31 mouse cellular contexts compared by ENCODE assay signal in the genomic region with DNA sequence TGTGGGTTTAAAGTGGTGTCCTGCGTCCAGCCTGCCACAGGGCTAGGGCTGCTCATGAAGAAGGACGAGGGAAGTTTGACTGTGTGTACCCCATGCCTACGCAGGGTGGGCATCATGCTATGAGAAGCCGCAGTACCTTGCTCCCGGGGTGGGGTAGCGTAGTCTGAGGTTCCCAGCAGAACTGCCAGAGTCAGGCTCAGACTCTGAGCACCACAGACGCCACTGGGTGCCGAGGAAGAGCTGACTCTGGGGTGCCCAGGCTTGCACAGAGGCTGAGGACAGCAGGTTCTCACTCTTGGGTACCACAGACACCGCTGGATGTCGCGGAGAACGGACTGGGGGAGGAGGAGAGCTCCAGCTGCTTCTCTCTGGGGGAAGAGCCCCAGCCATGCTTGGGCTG.
DNase-seq lines count a peak whose midpoint lies in the region; ATAC-seq lines count a peak whose summit lies in the region.
"Had no signal": no experiment of that assay in that cellular context is flagged by ENCODE, and none has a peak within 500 bp of the region (broad histone marks: within the 10 kb centered on the region; RNA-seq: fewer than 3 reads in every experiment).

No protein-coding gene starts in this region.

- no peak overlapping the region for H3K4me3 ChIP-seq in embryonic facial prominence, embryonic 15.5 days (replicated peaks)
- H3K4me3 ChIP-seq in embryonic facial prominence, embryonic 10.5 days: no peak overlapping the region
- H3K4me3 ChIP-seq in hindbrain, embryonic 10.5 days: no peak overlapping the region
- H3K4me3 ChIP-seq in hindbrain, embryonic 11.5 days (ENCODE audit: low read depth, low read length): no peak overlapping the region
- H3K4me3 ChIP-seq in midbrain, embryonic 10.5 days: no peak overlapping the region
- no peak overlapping the region for H3K4me3 ChIP-seq in midbrain, embryonic 15.5 days
- H3K4me3 ChIP-seq in limb, embryonic 10.5 days: no peak overlapping the region
- H3K4me3 ChIP-seq: heart, embryonic 10.5 days; neural tube, embryonic 15.5 days had no signal

- H3K9ac ChIP-seq in embryonic facial prominence, embryonic 15.5 days: no peak overlapping the region
- no peak overlapping the region for H3K9ac ChIP-seq in hindbrain, embryonic 11.5 days (ENCODE audit: low read depth, low read length)
- H3K9ac ChIP-seq in midbrain, embryonic 15.5 days: no peak overlapping the region
- H3K9ac ChIP-seq: liver, embryonic 14.5 days; neural tube, embryonic 15.5 days had no signal

- no peak for DNase-seq in embryonic facial prominence, embryonic 10.5 days (ENCODE audit: low spot score)
- no peak for DNase-seq in hindbrain, embryonic 10.5 days (ENCODE audit: low spot score)
- no peak for DNase-seq in hindbrain, embryonic 11.5 days (ENCODE audit: low spot score)
- DNase-seq in midbrain, embryonic 10.5 days (ENCODE audit: low spot score): no peak
- no peak for DNase-seq in limb, embryonic 10.5 days (ENCODE audit: low spot score)
- DNase-seq in left cerebral cortex, adult 18-20 months (ENCODE audit: low spot score in 2 of 2): no peak
- DNase-seq: adrenal gland, adult 2 months; adrenal gland, postnatal 36 days; cerebellum, adult 18-20 months; gastrocnemius, postnatal 14 days; heart, postnatal 36 days; kidney, adult 18-20 months; kidney, postnatal 4 days; left cerebral cortex, postnatal 4 days; liver; lung, adult 2 months; lung, postnatal 10 days; right cerebral cortex, postnatal 25 days; spleen, adult 18-20 months; thymus, adult 2 months; thymus, postnatal 36 days had no signal

- H3K4me1 ChIP-seq in embryonic facial prominence, embryonic 15.5 days: no peaks in the 10 kb centered on the region
- H3K4me1 ChIP-seq in embryonic facial prominence, embryonic 10.5 days: peaks cover 11% of the 10 kb centered on the region
- 0 out of 2 replicates have a peak, but pooled peaks cover 5% of the 10 kb centered on the region for H3K4me1 ChIP-seq in hindbrain, embryonic 10.5 days (replicated peaks)
- H3K4me1 ChIP-seq in hindbrain, embryonic 11.5 days (replicated peaks; ENCODE audit: control insufficient read depth, insufficient read depth, low read length): no peaks in the 10 kb centered on the region
- peaks cover 3% of the 10 kb centered on the region; the same call in 1 of the 2 replicates for H3K4me1 ChIP-seq in midbrain, embryonic 10.5 days
- H3K4me1 ChIP-seq in midbrain, embryonic 15.5 days: no peaks in the 10 kb centered on the region
- H3K4me1 ChIP-seq in limb, embryonic 10.5 days: peaks cover 39% of the 10 kb centered on the region
- H3K4me1 ChIP-seq: heart, embryonic 10.5 days had no signal

- H3K4me2 ChIP-seq in embryonic facial prominence, embryonic 15.5 days (replicated peaks): no peak overlapping the region
- H3K4me2 ChIP-seq in hindbrain, embryonic 11.5 days (replicated peaks; ENCODE audit: low read depth, low read length): no peak overlapping the region
- H3K4me2 ChIP-seq in midbrain, embryonic 15.5 days: no peak overlapping the region
- H3K4me2 ChIP-seq: neural tube, embryonic 15.5 days had no signal

- peak; percentile 47; the same call in 1 of the 2 replicates for ATAC-seq in embryonic facial prominence, embryonic 15.5 days (ENCODE audit: insufficient number of reproducible peaks, low FRiP score, low TSS enrichment, low read depth)
- ATAC-seq in hindbrain, embryonic 11.5 days (ENCODE audit: low FRiP score): no peak
- no peak for ATAC-seq in midbrain, embryonic 15.5 days (replicated peaks)
- ATAC-seq: activated CD4-positive, CD25-positive, alpha-beta regulatory T cell, adult 4 months; inflammation-experienced regulatory T-cells, adult 6 months had no signal

- no peaks in the 10 kb centered on the region for H3K27me3 ChIP-seq in embryonic facial prominence, embryonic 15.5 days
- H3K27me3 ChIP-seq in embryonic facial prominence, embryonic 10.5 days (replicated peaks; ENCODE audit: low read depth, poor library complexity, severe bottlenecking): peaks cover 14% of the 10 kb centered on the region; the same call in 1 of the 2 replicates
- peaks cover 4% of the 10 kb centered on the region; the same call in 1 of the 2 replicates for H3K27me3 ChIP-seq in hindbrain, embryonic 10.5 days (ENCODE audit: insufficient read depth, poor library complexity, severe bottlenecking)
- H3K27me3 ChIP-seq in hindbrain, embryonic 11.5 days (ENCODE audit: control insufficient read depth, insufficient read depth, low read length): no peaks in the 10 kb centered on the region
- peaks cover 10% of the 10 kb centered on the region; the same call in 1 of the 2 replicates for H3K27me3 ChIP-seq in midbrain, embryonic 10.5 days (ENCODE audit: low read depth, poor library complexity, severe bottlenecking)
- no peaks in the 10 kb centered on the region for H3K27me3 ChIP-seq in midbrain, embryonic 15.5 days (replicated peaks)
- no peaks in the 10 kb centered on the region for H3K27me3 ChIP-seq in limb, embryonic 10.5 days (ENCODE audit: low read depth, poor library complexity, severe bottlenecking)
- H3K27me3 ChIP-seq: CH12.LX; neural tube, embryonic 15.5 days had no signal

- H3K36me3 ChIP-seq in embryonic facial prominence, embryonic 15.5 days: no peaks in the 10 kb centered on the region
- no peaks in the 10 kb centered on the region for H3K36me3 ChIP-seq in embryonic facial prominence, embryonic 10.5 days (replicated peaks)
- no peaks in the 10 kb centered on the region for H3K36me3 ChIP-seq in hindbrain, embryonic 10.5 days
- no peaks in the 10 kb centered on the region for H3K36me3 ChIP-seq in hindbrain, embryonic 11.5 days (ENCODE audit: control insufficient read depth, insufficient read depth, low read length)
- H3K36me3 ChIP-seq in midbrain, embryonic 10.5 days: no peaks in the 10 kb centered on the region
- H3K36me3 ChIP-seq in midbrain, embryonic 15.5 days (replicated peaks): no peaks in the 10 kb centered on the region
- H3K36me3 ChIP-seq in limb, embryonic 10.5 days: no peaks in the 10 kb centered on the region
- H3K36me3 ChIP-seq: heart, embryonic 10.5 days; neural tube, embryonic 15.5 days had no signal

- no peaks in the 10 kb centered on the region for H3K9me3 ChIP-seq in embryonic facial prominence, embryonic 15.5 days (replicated peaks)
- H3K9me3 ChIP-seq in embryonic facial prominence, embryonic 10.5 days: no peaks in the 10 kb centered on the region
- H3K9me3 ChIP-seq in hindbrain, embryonic 10.5 days: no peaks in the 10 kb centered on the region
- H3K9me3 ChIP-seq in hindbrain, embryonic 11.5 days (ENCODE audit: control insufficient read depth, low read length): no peaks in the 10 kb centered on the region
- H3K9me3 ChIP-seq in midbrain, embryonic 10.5 days (replicated peaks): no peaks in the 10 kb centered on the region
- no peaks in the 10 kb centered on the region for H3K9me3 ChIP-seq in midbrain, embryonic 15.5 days
- H3K9me3 ChIP-seq in limb, embryonic 10.5 days (replicated peaks): no peaks in the 10 kb centered on the region
- H3K9me3 ChIP-seq: heart, embryonic 10.5 days; neural tube, embryonic 15.5 days had no signal

- WGBS in embryonic facial prominence, embryonic 15.5 days: 83% methylated on average over 12 of the region's 12 CpGs
- WGBS in embryonic facial prominence, embryonic 10.5 days: 86% methylated on average over 12 of the region's 12 CpGs
- WGBS in hindbrain, embryonic 10.5 days: 85% methylated on average over 12 of the region's 12 CpGs
- WGBS in hindbrain, embryonic 11.5 days: 92% methylated on average over 12 of the region's 12 CpGs
- WGBS in midbrain, embryonic 10.5 days: 85% methylated on average over 12 of the region's 12 CpGs
- WGBS in midbrain, embryonic 15.5 days: 84% methylated on average over 12 of the region's 12 CpGs
- 90% methylated on average over 12 of the region's 12 CpGs for WGBS in limb, embryonic 10.5 days

- H3K27ac ChIP-seq in embryonic facial prominence, embryonic 15.5 days (replicated peaks): no peak overlapping the region
- no peak overlapping the region for H3K27ac ChIP-seq in embryonic facial prominence, embryonic 10.5 days (replicated peaks)
- H3K27ac ChIP-seq in hindbrain, embryonic 10.5 days: peak overlapping the region; percentile 62; the same call in 1 of the 2 replicates
- H3K27ac ChIP-seq in hindbrain, embryonic 11.5 days (ENCODE audit: low read depth, low read length): no peak overlapping the region
- 0 out of 2 replicates have a peak overlapping the region, but pooled peaks have one; percentile 17 for H3K27ac ChIP-seq in midbrain, embryonic 10.5 days (replicated peaks)
- no peak overlapping the region for H3K27ac ChIP-seq in midbrain, embryonic 15.5 days
- H3K27ac ChIP-seq in limb, embryonic 10.5 days: peak overlapping the region; percentile 78
- H3K27ac ChIP-seq: heart, embryonic 10.5 days; kidney, postnatal 0 days; liver, embryonic 14.5 days; macrophage; neural tube, embryonic 15.5 days had no signal

Comparison
In these comparisons a context has a peak if more than half of its experiments do, and no peak if none do; other contexts are left out.
1. H3K27ac ChIP-seq: peak in hindbrain, embryonic 10.5 days (single experiment), midbrain, embryonic 10.5 days (single experiment) and limb, embryonic 10.5 days (single experiment); none in embryonic facial prominence, embryonic 15.5 days (single experiment), embryonic facial prominence, embryonic 10.5 days (single experiment), hindbrain, embryonic 11.5 days (single experiment) and midbrain, embryonic 15.5 days (single experiment).